Mouse (Mus musculus) hindlimb bud, embryonic 11.5 days (tissue): Measurements from ENCODE around the gene Il22ra2.
"Not testable (repeated sequence)": the region's sequence is repeated elsewhere in the genome, so short reads cannot be mapped to it uniquely, and the experiment has no call there.

Source experiments
- DNase-seq: peaks from one replicate; pipeline ENCODE4 v3.0.0-alpha.2; 2012; ENCODE audit warnings: low read depth, low spot score; ENCODE audit errors: extremely low spot score

Il22ra2 gene

GRCm38 (mm10) chr10:19600093-19600420 lies 21.7 kb upstream of the Il22ra2 start:
- DNase-seq: no peak

GRCm38 (mm10) chr10:19601502-19601901 lies 20.3 kb upstream of the Il22ra2 start:
- DNase-seq: not testable (repeated sequence)

GRCm38 (mm10) chr10:19603231-19603630 lies 18.6 kb upstream of the Il22ra2 start:
- no peak for DNase-seq

GRCm38 (mm10) chr10:19609125-19609524 lies 12.7 kb upstream of the Il22ra2 start:
- no peak for DNase-seq

- DNase-seq: no peak
Measured at GRCm38 (mm10) chr10:19611616-19612015, 10.2 kb upstream of the Il22ra2 start.

GRCm38 (mm10) chr10:19613111-19613753 lies 8.6 kb upstream of the Il22ra2 start:
- no peak for DNase-seq

GRCm38 (mm10) chr10:19619736-19620135 lies 2.1 kb upstream of the Il22ra2 start:
- no peak for DNase-seq

GRCm38 (mm10) chr10:19624617-19625016 lies 2.8 kb downstream of the Il22ra2 start:
- no peak for DNase-seq

GRCm38 (mm10) chr10:19627342-19627741 lies 5.5 kb downstream of the Il22ra2 start:
- DNase-seq: no peak

GRCm38 (mm10) chr10:19627748-19628147 lies 6.0 kb downstream of the Il22ra2 start:
- DNase-seq: no peak

- no peak for DNase-seq
Measured at GRCm38 (mm10) chr10:19631616-19632195, 9.9 kb downstream of the Il22ra2 start.

GRCm38 (mm10) chr10:19638851-19639250 lies 17.1 kb downstream of the Il22ra2 start:
- no peak for DNase-seq

- no peak for DNase-seq
Measured at GRCm38 (mm10) chr10:19639630-19640029, 17.8 kb downstream of the Il22ra2 start.

- no peak for DNase-seq
Measured at GRCm38 (mm10) chr10:19645119-19645518, 23.3 kb downstream of the Il22ra2 start.

GRCm38 (mm10) chr10:19657426-19657825 lies 35.6 kb downstream of the Il22ra2 start:
- DNase-seq: no peak

GRCm38 (mm10) chr10:19659953-19660352 lies 38.2 kb downstream of the Il22ra2 start:
- DNase-seq: no peak

- DNase-seq: no peak
Measured at GRCm38 (mm10) chr10:19668973-19669372, 47.2 kb downstream of the Il22ra2 start.

- DNase-seq: no peak
Measured at GRCm38 (mm10) chr10:19672015-19672414, 50.2 kb downstream of the Il22ra2 start.

GRCm38 (mm10) chr10:19673146-19673545 lies 51.3 kb downstream of the Il22ra2 start:
- no peak for DNase-seq
